Mouse (Mus musculus): ENCODE measurements around the gene Cnksr2. TPM values are rescaled to one million over a fixed set of nuclear protein-coding genes. Genes with fewer than 3 reads are reported as not detected.

The Cnksr2 gene
- polyA plus RNA-seq, 1 experiment from 2014 or later: not detected

GRCm38 (mm10) chrX:157801669-157802068 lies 241.4 kb downstream of the Cnksr2 start:
- no peaks in the 10 kb centered on the region for H3K79me2 ChIP-seq (ENCODE audit: inconsistent target)
- H3K4me3 ChIP-seq (ENCODE audit: inconsistent target): no peak overlapping the region
- WGBS (ENCODE audit: missing documents): 32% methylated on average over 2 of the region's 2 CpGs
- H3K36me3 ChIP-seq (ENCODE audit: inconsistent target): no peaks in the 10 kb centered on the region
- H3K27ac ChIP-seq: no peak overlapping the region

Other genes with a start within 250 kb of the Cnksr2 start
- not detected in 3 replicates for gene Klhl34, start 224.9 kb downstream of the Cnksr2 start, polyA plus RNA-seq (2018)